Mouse (Mus musculus) lung, postnatal 10 days (tissue): ENCODE measurements around the gene Atg5.

Source experiments
- DNase-seq: peaks from one replicate; pipeline ENCODE4 v3.0.0; 2021

Atg5 gene

DNA sequence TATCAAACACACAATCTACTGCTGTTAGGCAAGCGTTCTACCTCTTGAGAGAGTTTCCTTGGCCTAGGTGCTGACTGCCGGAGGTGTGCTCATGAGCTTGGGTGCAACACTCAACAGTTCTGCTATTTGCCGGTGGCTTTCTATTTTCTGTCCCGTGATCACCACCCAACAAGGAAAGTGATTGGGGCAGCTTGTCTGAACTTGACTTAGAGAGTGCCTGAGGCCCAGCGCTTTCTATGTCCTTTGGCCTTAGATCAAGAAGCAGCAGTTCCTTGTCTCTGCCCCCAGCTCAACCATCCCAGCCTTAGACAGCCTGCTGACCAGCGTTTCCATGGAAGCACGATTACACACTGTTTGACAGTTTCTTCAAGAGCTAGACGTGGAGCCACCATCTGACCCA lies 124.7 kb downstream of the Atg5 start:
- DNase-seq = no peak

DNA sequence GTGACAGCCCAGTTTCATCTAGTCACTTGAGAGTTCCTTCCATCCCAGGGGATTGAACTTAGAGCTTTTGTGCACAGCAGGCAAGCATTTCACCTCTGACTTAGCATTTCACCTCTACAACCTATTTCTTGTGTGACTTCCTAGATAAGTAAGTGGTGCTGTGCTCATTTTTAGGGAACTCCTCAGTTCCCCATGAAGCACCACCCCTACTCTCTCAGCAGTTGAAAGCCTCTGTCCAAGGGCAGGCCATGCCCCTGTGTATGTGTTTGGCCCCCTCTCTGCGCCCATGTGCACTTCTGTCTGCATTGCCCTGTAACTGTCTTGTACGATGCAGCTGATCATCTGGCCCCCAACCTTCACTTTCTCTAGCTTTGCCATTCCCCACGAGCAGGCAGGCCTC lies 132.0 kb downstream of the Atg5 start:
- DNase-seq = no peak

DNA sequence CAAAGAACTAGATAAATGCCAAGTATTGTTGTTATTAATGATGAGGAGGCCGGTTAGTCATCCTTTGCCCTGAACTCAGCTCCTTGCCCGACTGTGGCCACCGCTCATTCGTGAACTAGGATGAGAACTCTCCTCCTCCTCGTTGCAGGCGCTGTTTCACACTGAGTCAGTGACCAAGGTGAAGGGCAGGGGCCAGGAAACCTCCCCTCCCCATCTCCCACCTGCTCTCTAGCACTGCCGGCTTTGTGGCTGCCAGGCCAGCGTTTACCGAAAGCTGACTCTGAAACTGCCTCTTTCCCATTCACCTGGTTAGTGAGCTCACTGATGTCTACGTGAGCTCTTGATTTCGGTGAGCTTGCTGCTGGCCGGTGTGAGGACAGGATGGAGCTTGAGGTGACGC lies 132.4 kb downstream of the Atg5 start:
- DNase-seq = no peak

DNA sequence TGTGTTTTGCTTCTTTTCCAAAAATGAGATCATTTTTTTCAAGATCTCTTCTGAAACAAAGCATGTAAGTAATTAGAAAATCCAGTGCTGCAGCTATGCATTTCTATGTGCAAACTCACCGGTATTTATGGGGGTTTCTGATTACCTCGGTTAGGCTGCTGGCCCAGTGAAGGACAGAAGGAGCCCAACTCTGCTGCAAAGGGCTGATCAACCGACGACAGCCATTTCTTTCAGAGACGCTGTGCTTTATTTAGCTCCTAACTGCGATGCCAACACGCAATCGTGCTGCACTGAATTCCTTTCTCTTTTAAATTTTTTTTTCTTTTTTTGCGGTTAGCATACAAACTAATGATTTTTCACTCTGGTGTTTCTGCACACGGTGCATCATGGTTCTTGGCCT lies 133.4 kb downstream of the Atg5 start:
- DNase-seq = no peak

DNA sequence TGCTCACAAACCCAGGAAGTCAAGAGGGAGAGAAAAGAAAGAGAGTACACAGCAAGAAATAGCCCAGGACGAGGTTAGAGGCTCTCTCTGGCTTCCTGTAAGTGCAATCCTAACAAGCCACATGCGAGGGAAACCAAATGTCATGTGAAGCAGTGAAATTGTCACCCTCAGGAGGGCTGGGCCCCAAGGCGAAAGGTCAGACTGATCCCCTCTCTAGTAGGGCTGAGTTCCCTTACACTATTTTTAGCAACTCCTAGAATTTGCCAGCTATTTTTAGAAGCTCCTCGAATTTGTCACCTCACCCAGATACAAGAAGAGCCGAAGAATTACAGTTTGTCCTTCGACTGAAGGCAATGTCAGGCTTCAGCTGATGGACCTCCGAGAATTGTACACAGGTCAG lies 135.3 kb downstream of the Atg5 start:
- no peak for DNase-seq

DNA sequence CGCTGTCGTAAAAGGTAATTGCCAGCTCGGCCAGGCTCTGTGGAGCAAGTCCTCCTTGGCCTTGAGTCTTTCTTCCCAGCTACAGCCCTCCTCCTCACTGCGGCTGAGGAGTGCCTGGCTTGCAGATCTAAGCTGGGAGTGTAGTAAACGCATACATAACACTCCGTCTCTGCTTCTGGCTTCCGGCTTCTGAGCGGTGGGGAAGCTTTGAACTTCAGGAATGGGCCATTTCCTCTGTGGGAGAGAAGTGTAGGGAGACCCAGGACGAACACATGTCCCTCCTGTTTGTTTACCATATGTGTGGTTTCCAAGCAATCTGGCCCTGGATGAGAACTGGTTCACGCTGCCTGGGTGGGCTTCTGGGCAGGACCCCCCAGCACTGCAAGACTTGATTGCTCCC lies 140.9 kb downstream of the Atg5 start:
- DNase-seq = no peak

DNA sequence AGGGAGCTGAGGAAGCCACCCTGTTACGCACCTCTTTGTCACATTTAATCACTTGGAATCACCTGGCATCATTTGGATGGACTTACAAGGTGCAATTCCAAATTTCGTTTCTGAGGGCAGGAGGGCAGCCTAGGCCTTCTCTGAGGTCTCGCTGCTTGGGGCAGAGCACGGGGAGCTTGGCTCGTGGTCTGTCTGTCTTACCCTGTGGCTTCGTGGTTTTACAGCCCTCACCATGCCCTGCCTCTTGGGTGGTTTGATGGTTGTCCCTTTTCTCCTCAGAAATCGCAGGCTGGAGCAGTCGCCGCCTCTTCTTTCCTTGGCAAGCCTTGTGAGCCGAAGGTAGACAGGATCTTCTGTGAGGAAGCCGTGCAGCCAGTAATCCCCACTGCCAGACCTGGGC lies 141.8 kb downstream of the Atg5 start:
- no peak for DNase-seq
